Mouse (Mus musculus) lung, postnatal 25 days (tissue): ENCODE measurements at regions not wholly inside any gene's neighbourhood (a gene's known extent, or its start where the extent isn't known, plus 50 kb on each side); places are given as distances from the start of the nearest gene placed in this dataset.

ENCODE experiments used
- DNase-seq: peaks from one replicate; pipeline ENCODE4 v3.0.0; 2022; ENCODE audit warnings: low spot score

DNA sequence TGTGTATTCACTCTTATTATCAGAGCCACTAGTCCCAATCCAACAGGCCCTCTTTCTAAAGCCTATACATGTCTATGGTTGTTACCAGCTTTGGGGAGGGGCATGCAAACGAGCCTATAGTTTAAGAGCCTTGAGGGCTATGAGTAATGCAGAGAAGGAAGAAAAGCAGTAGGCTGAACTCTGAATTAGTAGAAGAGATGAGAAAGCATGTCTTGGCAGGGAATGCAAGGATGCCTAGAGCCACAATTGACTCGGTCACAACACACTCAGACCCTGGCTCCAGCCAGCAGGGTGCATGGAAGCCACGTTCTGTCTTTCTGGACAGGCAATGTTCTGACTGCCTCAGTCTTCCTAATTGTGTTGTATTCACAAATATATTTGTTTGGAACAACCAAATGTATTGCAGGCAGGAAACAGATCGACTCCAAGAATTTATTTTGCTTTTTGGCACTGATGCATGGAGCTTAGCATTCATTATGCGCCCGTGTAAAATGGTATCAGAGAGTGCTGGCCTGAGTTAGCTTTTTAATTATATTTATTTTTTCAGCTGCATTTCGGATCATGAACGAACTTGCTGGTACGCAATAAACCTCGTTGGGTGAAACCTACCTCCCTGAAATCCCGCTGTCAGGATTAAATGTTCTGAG lies 110.2 kb downstream of the Rybp start:
- DNase-seq, result no peak

DNA sequence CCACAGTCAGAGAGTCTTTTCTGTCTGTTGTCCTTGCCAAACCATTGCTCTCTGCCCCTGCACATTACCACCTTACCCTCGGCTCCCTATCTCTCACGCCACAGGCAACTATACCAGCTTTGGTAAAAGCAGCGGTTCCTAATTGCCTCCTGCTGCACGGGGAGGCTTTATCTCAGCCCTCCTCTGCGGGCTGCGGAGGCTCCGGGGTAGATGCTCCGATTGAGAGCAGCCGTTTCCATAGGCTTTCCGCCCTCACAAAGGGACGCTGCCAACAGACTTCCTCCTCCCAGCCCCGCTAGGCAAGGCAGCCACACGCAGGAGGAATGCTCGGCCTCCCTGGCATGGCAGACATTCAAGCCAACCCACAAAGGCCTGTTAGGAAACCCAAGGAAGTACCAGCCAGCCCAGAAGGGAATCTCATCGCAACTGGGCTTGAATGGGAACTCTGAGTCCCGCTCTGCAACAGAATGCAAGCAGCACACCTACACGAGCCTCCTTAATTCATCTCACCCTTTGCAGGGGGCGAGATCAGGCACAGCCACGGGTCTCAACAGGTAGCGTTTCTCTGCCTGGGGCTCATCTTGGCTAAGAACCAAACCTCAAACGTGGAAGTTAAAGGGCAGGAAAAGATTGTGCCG lies 116.5 kb downstream of the Rybp start:
- peak; percentile 69 for DNase-seq

DNA sequence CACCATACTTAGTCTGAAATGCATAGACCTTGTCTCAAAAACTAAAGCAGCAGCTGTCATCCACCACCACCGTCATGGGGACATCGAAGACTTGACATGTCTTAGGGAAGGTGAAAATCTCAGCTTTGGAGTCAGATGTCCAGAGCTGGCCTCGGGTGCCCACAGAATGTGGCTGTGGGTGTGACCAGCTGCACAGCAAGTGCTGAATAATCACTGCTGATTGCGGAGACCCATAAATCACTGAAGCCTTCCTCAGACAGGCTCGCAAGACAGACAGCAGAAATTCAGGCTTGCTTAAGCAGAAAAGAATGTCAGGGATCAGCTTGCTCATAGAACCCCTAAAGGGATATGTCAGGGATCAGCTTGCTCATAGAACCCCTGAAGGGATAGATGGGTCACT lies 120.0 kb downstream of the Rybp start:
- DNase-seq, result no peak

DNA sequence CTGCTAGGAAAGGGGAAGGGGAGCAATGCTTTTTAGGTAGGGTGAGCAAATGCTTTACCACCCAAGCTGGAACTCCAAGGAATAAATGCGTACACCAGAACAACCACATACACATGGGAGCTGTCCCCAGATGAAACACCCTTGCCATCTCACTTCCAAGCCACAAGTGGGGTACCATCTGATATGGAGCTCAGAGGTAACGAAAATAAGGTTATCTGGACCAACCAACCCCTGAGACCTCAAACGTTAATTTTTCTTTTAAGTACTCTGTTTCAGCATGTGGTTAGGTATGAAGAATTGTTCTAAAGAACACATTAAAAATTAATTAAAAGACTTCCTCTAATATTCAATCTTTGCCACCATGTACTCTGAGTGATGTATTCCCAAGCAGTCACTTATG lies 121.5 kb downstream of the Rybp start:
- DNase-seq, result no peak

DNA sequence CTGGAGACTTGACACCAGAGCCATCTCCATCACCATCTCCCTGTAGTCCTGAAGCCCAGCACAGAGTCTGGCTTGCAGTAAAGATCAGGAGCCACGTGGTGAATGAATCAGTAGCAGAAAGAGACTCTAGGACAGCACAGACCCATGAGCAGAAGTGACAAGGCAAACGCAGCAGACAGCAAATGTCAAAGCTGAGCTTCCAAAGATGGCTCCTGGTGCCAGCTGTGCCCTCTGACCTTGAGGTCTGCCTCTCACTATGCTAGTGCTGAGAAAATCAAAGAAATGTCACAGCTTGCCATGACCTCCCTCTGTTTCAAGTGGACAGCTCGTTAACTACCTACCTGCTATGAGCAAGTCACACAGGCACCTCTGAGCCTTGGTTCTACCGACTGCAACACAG lies 123.1 kb downstream of the Rybp start:
- no peak for DNase-seq

DNA sequence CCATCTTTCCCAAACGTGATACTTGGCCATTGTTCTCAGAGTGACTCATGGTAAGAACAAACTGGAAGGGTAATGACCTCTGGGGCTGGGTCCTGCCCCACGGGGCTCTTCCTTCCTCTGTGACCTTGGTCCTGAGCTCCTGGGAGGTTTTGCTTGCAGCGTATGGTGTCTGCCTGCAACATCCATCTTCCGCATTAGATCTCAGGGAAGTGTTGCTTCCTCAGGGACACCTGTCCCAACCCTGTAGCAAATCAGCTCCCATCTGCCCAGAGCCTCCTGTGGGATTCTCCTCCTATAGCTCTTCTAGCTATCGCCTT lies 123.5 kb downstream of the Rybp start:
- DNase-seq, result no peak

DNA sequence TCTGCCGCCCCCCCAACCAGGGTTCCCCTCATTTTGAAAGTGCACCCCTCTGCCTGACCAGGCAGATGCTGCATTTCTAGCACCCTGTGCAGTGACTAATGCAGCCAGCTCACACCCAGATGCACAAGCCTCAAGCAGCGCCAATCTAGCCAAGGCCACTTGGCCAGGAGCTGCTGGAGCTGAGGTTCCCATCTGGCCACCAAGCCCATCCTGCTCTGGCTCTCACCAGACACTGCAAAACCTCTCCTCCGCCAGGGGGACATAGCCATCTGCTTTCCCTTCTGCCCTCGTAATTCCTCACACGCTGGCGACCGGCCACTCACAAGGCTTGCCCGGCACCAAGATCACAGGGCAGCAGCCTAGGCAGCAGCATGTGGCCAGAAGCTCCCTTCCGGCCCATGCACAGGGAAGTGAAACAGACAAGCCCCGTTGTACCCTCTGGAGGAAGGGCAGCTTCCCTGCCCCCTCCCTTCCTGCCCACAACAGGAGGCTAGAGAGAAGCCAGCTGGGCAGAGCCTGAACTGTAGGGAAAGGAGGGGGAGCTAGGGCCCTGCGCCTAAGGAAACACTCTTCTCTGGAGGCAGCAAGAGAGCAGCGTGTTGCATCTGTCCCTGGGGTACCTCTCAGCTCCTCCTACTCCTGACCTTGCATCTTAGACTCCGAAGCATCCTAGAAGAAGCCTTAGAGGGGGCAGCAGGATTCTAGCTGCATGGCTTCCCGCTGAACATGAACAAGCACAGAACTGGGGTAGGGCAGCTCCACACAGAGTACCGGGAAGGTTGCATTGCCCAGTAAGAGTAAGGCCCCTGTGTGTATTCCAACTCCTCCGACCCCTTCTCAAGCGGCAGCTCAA lies 124.1 kb downstream of the Rybp start:
- peak; percentile 82 for DNase-seq

DNA sequence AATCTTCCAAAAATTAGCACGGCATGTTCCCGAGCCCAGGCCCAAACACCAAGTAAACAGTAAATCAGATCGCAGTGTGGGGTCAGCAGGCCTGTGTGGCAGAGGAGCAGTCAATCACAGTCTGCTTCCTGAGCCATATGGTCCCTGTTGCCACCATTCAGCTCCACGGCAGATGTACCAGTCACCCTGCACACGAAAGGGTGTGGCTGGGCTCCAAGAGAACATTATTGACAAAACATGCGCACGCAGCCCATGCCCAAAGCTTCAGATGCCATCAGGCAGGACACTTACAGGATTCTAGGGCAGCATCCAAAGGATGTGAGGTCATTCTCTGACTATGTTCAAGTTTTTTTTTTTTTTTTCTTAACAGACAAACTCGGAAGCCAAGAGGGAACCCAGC lies 126.6 kb downstream of the Rybp start:
- DNase-seq, result no peak

DNA sequence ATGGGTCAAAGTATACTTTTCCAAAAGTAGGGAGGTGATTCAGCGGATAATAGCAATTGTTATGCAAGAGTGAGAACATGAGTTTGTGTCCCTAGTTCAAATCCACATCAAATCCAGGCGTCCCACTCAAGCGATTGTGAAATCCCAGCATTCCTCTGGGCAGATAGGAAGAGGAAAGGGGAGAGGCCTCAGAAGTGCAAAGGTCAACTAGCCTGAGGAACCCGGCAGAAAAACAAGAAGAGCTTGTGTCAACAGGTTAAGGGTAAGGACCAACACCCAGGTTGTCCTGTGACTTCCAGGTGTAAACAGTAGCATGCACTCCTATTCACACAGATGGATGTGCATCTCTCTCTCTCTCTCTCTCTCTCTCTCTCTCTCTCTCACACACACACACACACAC lies 127.5 kb downstream of the Rybp start:
- DNase-seq, result no peak

DNA sequence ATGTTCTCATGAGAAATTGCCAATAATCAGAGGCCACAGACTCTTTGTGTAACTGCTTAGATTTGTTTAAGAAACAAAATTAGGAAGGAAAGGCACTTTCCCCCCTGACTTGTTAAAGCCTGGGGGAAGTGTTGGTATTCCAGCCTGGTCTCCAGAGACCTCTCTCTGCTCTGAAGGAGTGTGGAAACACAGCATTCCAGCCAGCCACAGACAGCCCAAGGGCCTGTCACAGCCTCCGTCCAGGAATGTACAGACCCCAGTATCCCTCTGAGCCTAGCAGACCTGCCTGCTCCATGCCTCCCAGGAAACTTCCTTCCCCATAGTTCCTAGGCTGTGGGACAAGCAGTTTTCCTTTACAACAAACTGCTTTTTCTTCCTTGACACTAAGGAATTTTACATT lies 128.0 kb downstream of the Rybp start:
- no peak for DNase-seq

DNA sequence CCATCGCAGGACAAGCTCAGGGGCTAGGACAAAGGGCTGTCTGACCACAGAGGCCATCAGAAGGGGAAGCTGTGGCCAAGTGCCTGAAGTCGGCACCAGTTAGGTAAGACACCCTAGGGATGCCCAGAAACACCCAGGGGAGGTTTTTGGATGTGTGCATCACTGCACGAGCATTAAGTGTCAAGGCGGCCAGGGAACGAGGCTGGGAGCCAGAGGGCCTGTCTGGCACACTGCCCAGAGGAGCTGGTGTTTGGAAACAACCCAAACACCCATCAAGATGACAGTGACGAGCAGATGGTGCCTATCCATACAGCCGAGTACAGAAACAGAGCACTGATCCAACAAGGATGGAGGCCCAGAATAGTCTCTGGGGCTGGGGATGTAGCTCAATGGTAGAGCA lies 130.0 kb downstream of the Rybp start:
- no peak for DNase-seq

DNA sequence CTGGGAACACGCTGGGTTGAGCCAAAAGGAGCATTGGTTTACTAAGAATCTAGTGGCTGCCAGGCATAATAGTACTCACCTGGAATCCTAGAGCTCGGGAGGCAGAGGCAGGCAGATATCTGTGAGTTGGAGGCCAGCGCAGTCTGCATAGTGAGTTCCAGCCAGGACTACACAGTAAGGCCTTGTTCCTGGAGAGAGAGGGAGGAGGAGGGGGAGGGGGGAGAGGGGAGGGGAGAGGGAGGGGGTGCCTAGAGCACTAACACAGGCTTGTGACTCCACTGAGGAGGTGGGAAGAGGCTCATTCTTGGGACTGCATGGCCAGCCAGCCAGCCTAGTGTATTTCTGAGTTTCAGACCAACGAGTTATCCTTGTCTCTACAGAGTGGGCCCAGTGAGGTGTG lies 131.1 kb downstream of the Rybp start:
- no peak for DNase-seq

DNA sequence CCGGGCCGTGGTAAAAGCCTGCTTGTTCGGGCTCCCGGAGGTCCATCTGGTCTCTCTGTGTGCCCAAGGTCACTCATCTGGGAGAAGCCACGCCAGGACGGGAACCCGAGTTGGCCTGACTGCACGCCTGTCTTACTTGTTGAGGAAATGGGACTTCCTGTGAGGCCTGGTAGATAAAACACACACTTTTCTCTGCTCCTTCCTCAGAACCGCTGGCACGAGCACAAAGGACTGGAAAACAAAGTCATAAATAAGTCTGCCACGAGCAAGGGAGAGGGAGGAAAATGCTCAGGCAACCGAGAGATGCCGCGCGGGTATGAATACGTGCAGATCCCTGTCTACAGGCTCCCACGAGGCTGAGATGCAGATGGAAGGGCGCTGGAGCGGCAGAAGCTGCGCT lies 131.6 kb downstream of the Rybp start:
- DNase-seq, result peak; percentile 75

DNA sequence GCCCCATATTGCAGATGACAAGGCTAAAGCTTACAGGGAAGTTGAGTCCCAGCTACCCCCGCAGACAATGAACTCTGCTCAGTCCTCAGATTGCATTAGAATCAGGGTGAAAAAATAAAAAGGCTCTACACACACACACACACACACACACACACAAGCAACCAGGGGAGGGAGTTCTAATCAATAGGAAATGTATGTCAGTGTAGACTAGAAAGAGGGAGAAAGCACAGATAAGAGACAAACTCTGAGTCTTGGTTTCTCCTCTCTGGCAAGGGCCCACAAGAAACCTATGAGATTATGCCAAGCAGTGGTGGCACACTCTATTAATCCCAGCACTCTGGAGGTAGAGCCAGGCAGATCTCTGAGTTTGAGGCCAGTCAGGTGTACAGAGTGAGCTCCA lies 135.8 kb downstream of the Rybp start:
- no peak for DNase-seq

DNA sequence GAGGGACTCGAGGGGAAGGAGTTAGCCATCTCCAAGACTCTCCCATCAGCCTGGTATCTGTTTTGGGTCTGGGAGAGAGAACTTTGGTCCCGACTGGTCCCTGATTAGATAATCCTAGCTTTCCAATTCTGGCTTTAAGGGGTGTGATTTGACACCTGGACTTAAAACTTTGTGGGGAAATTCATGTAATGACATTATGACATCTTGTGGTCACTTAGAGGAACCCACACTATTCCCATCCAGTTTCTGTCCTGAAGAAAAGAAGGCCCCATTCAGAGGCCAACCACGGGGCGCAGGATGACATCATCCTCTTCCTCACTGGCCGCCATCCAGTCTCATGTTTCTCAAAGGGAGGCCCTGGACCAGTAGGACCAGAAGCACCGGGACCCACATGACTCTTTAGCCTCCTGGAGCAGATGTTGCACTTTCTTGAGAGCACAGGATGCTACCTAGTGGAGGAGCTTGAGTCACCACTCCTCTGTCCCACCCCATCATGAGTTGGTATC lies 136.5 kb downstream of the Rybp start:
- DNase-seq, result no peak

DNA sequence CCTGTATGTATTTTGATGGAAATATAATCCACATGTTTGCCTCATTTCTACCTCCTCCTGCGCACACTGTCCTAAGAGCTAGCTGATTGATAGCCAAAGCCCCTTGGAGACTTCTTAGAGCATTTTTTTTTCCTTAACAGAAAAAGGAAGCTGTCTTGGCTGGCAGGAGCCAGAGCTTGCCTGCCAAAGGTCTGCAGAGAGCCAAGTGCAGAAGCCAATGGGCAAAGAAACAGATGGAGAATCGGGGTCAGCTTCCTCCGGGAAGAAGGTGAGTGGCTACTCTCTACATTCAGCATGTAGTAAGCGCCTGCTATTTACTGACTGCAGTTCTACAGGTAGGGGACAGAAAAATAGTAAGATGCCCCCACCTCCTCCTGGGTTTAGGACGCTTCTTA lies 137.8 kb downstream of the Rybp start:
- no peak for DNase-seq

DNA sequence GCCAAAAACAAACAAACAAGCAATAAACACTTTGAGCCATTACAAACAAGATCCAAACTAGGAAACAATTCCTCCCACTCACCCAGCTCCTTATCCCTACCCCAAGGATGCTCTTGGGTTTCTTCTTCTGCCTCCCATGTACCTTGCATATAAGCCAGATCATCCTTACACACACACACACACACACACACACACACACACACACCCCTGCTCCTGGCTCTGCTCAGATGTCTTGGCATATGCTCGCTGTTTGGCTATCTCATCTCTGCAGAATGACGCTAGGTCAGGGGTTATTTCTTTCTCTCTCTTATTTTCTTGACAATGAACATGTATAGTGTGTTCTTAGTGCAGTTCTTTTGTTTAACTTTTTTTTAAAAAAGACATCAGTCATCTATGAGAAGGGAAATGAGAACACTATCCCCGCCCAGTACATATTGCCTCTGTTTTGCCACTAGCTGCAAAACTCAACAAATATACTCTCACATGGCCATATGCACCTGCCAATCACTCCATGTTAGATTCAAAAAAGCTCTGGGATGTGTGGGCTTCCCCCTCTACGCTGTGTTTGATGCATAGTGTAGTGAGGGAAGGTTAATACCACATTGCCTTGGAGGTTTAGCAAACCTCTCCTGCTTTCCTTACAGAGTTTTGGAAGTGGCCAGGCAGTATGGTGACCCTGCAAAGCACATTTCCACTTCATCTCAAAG lies 138.4 kb downstream of the Rybp start:
- DNase-seq, result no peak

DNA sequence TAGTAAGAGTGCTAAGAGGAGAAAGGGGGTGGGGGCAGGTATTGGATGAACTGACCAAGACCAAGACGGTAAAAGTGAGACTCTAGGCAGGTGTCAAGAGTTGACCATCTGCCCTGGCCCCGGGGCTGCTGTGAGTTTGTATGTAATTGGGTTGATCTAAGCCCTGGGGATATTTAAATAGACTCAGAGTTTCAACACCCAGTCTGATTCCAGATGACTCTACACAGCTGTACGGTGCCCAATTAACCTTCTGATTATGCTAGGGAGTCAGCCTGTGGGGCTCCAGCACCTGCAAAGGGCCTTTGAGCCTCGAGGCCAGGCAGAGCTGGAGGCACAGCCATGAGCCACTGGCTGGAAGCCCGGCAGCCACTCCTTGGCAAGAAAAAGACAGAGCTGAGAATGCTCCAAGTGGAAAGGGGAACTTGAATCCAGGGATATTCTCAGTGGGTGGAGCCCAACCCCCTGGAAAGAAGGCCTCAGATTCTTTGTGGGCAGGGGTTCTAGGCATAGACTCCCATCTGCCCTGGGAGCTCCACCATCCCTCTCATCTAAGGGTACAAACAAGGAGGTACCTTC lies 140.8 kb downstream of the Rybp start:
- DNase-seq, result no peak

DNA sequence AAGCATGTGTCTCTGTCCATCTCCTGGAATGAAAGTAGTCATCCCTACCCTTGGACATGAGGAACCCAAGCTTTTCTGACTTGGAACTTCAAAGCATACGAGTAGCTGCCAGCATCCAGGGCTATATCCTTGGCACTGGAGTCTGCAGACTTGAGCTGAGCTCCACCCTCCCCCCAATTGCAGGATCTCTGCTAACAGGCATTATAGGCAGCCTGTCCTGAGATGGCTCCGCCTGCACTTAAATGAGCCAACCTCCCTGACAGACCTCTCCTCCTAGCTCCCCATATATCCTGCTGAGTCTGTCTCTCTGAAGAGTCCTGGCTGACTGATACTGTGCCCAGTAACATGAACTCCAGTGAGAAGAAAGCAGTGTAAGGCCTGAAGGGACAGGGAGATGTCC lies 141.4 kb downstream of the Rybp start:
- DNase-seq, result no peak

DNA sequence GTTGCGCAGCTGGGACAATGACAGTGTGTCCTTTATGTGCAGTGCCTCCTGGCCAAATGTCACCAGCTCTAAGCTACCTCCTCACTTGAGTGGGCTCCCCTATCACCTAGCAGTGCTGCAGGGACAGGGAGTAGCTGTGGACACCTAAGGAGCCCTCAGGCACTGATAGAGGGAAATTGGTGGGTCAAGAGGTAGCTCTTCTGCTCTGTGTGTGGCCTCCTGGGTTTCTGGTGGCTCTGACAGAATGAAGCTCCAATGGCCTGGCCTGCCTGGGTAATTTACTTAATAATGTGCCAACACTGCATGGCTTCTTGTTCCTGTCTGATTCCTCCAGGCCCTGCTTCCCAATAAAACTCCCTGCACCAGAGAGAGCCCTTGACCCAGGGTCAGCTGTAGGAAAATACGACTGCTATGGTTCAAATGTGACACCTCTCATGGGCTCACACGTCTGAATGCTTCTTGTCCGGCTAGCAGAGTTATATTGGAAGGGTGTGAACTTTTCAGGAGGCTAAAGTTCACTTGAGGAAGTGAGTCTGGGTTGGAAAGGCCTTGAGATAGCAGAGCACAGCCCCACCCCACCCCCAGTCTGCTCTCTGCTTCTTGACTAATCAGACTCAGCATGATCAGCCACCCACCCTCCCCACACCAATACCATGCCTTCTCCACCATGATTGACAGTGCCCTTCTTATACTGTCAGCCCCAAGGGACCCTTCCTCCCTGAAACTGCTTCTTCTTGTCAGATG lies 142.6 kb downstream of the Rybp start:
- no peak for DNase-seq

DNA sequence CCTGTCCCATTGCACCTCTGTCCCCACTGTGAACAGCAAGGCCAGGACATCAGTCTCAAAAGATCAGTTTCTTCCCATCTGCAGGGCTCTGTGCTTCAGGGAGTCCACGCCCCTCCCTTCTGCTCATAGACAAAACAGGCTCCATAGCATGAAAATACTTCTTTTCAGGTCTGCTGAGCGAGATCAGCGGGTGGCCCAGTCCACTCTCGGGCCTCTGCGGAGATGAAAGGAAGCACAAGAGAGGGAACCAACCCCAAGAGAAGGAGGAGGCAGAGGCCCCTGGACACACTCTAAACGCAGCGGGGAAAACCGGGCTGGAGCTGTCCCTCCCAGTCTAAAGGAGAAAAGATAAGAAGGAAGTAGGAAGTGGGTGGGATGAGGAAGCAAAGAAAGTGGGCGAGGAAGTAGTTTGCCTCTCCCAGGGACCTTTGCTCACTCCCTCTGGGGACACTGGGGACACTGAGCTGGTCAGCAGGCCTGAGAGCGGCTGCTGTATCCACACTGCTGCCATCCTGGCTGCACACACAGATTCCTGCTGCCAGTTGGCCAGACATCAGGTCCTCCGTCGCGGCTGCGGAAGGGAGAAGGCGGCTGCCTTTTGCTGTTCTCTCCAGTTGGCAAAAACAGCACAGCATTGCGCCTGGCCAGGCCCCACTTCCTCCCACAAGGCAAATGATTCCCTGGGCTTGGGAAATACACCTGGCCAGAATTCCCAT lies 143.5 kb downstream of the Rybp start:
- DNase-seq, result peak; percentile 80
